Mouse (Mus musculus) brain, adult 10 weeks (tissue): ENCODE data around the gene Trex1. TPM values are rescaled to one million over a fixed set of nuclear protein-coding genes. Genes with fewer than 3 reads are reported as not detected.

Experiments
- polyA plus RNA-seq: library from polyadenylated mRNA; stranded (reverse); fragments of 350-450 nt; fragmentation: Illumina TruSeq; extraction: RNeasy Lipid Tissue Mini Kit (QIAGEN cat#74804); gene quantifications from one replicate; pipeline ENCODE4 v1.2.3, GENCODE M21; 2015; ENCODE audit warnings: low read depth, low replicate concordance

The Trex1 gene
- 15.5 TPM for polyA plus RNA-seq

GRCm38 (mm10) chr9:109059136-109059903 lies at the start of gene Trex1:
Trex1 (minus strand) TSS chr9:109059734.

GRCm38 (mm10) chr9:109095137-109095982 lies 35.8 kb upstream of the Trex1 start, which contains the start of gene Plxnb1:
Plxnb1 (plus strand) TSS chr9:109095389.

GRCm38 (mm10) chr9:109082124-109082800 lies 22.7 kb upstream of the Trex1 start, which contains the start of the genes Ccdc51 and Tma7:
Ccdc51 (plus strand) TSS chr9:109082493.
Tma7 (minus strand) TSS chr9:109082587.

GRCm38 (mm10) chr9:109073661-109074573 lies 14.4 kb upstream of the Trex1 start, which contains the start of gene Atrip:
Atrip (minus strand) TSS chr9:109074124.

GRCm38 (mm10) chr9:109038086-109038895 lies 21.2 kb downstream of the Trex1 start, which contains the start of gene Shisa5:
Shisa5 (plus strand) TSS chr9:109038565.

Other genes starting within 250 kb of the Trex1 start
- 27.4 TPM for gene Celsr3, start 233.4 kb downstream of the Trex1 start, polyA plus RNA-seq
- 14.9 TPM for gene Slc26a6, start 206.5 kb downstream of the Trex1 start, polyA plus RNA-seq
- gene Tmem89, start 145.1 kb downstream of the Trex1 start, polyA plus RNA-seq = not detected
- gene Uqcrc1, start 123.1 kb downstream of the Trex1 start, polyA plus RNA-seq = 368 TPM
- 3.4 TPM for gene Col7a1, start 106.1 kb downstream of the Trex1 start, polyA plus RNA-seq
- not detected for gene Ucn2, start 73.7 kb downstream of the Trex1 start, polyA plus RNA-seq
- 12.8 TPM for gene Pfkfb4, start 68.0 kb downstream of the Trex1 start, polyA plus RNA-seq
- 90.6 TPM for gene Shisa5, start 21.2 kb downstream of the Trex1 start, polyA plus RNA-seq
- gene Atrip, start 14.4 kb upstream of the Trex1 start, polyA plus RNA-seq = 17.6 TPM
- gene Ccdc51, start 22.8 kb upstream of the Trex1 start, polyA plus RNA-seq = 10.4 TPM
- 433 TPM for gene Tma7, start 22.9 kb upstream of the Trex1 start, polyA plus RNA-seq
- 31.5 TPM for gene Plxnb1, start 35.7 kb upstream of the Trex1 start, polyA plus RNA-seq
- not detected for gene Fbxw21, start 102.3 kb upstream of the Trex1 start, polyA plus RNA-seq
- gene Fbxw13, start 136.2 kb upstream of the Trex1 start, polyA plus RNA-seq = not detected
- gene Fbxw20, start 175.0 kb upstream of the Trex1 start, polyA plus RNA-seq = not detected
- gene Fbxw14, start 227.9 kb upstream of the Trex1 start, polyA plus RNA-seq = not detected